Mouse (Mus musculus) megakaryocyte-erythroid progenitor cell, adult 5-6 weeks (primary cell): ENCODE results near the gene Fkbp5. TPM values are rescaled to one million over a fixed set of nuclear protein-coding genes. Genes with fewer than 3 reads are reported as not detected.

ENCODE experiments used
- ATAC-seq: replicated peaks from 2 replicates; pipeline ENCODE4 v1.8.0; 2016; ENCODE audit warnings: mild to moderate bottlenecking, inconsistent platforms; ENCODE audit not compliant: severe bottlenecking, poor library complexity, low FRiP score, low TSS enrichment
- total RNA-seq, 2 experiments: library from RNA; stranded (forward) in 1 of 2; stranded (reverse) in 1 of 2; fragments of 200-1000, 215-1000 nt in 1 of 2; fragments of >200 nt in 1 of 2; fragmentation: Nextera tagmentation in 1 of 2; gene quantifications; 2 replicates each; pipeline ENCODE4 v1.2.3; 2014 to 2017

The Fkbp5 gene
- total RNA-seq, 2 experiments from 2014 or later = 19.8 to 19.9 TPM

- ATAC-seq = no peak
These were observed 7.6 kb upstream of the Fkbp5 start for GRCm38 (mm10) chr17:28524831-28525430.

DNA sequence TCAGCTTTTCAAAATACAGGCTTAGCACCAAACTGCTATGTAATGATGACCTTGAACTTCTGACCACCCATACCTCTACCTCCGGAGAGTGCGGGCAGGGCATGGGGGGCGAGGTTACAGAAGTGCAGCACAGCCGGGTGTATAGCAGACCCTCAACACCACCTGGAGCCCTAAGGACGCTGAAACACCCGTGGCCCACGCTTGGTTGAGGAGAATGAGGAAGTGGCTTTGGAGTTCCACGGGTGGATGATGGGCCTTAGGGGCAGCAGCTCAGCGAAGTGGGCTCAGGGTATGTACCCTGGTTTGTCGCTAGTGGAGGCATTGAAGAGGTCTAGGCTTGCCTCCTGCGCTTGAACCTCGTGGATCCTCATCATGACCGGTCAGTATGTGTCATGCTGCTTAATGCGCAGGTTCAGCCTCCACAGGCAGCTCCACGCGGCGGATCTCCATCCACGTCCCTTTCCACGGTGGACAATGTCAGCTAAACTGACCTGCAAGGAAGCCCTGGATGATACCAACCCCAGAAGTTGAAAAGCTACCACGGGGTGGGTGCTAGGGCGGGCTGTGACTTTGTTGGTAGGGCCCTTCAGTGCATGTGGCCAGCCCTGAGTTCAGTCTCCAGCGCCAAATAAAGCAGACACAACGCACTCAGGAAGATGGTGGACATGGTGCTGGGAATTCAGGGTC is 6.8 kb upstream of the Fkbp5 start:
- no peak for ATAC-seq

GRCm38 (mm10) chr17:28523355-28524008 is 6.2 kb upstream of the Fkbp5 start:
- no peak for ATAC-seq

DNA sequence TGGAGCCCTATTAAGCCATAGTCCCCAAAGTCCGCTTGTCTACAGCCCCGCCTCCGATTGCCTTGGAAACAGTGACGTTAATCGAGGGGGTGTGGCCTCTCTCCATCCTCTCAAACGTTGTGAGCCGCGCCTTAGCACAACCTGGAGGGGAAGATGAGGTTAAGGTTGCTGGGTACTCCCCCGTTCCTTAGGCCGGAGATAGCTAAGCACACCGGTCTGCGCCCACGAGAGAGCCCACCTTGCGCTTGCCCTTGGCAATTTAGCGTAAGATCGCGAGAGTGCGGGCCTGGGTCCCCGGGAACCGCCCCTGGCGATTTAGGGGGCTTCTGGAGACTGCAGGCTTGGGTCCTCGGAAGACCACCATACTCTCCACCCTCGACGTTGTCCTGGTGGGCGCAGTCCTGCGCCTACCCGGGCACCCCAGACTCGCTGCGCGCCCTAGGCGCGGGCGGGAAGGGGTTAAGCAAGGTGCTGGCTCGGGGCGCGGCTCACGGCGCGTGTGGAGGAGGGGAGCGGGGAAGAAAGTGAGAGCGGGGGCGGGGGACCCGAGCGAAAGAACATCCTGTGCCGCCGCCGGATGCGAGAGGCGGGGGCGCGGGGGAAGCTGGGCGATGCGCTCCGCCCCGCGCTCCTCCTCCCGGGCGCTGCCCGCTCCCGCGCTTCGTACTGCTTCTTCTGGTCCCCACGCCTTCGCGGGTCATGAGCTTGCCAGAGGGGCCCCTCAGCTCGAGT is 5.5 kb upstream of the Fkbp5 start:
- peak; percentile 61 for ATAC-seq

- ATAC-seq = no peak
These were observed 4.6 kb upstream of the Fkbp5 start for GRCm38 (mm10) chr17:28521920-28522319.

DNA sequence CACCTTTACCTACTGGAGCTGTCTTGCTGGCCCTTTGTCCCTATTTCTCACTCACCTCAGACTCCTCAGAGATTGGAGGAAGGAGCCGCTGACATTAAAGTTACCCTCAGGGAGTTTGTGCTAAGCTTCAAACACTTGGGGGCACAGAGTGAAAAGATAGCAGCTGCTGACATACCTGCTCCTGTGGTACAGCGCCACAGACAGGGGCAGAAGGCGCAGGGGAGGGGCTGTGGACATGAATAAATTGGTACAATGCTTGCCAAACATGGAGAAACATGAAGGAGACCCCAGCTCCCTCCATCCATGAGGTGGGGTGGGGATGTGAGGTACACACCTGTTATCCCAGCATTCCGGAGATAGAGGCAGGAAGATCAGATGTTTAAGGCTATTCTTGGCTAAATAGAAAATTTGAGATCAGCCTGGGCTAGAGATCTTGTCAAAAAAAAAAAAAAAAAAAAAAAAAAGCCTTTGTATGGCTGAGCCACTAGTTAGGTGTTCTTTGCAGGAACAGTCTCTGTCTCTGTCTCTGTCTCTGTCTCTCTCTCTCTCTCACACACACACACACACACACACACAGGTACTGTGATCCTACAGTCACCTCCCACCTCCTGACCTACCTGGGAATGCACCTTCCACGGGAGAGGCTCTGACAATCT is 3.9 kb upstream of the Fkbp5 start:
- ATAC-seq = no peak

- no peak for ATAC-seq
These were observed 3.2 kb upstream of the Fkbp5 start for GRCm38 (mm10) chr17:28520561-28520960.

DNA sequence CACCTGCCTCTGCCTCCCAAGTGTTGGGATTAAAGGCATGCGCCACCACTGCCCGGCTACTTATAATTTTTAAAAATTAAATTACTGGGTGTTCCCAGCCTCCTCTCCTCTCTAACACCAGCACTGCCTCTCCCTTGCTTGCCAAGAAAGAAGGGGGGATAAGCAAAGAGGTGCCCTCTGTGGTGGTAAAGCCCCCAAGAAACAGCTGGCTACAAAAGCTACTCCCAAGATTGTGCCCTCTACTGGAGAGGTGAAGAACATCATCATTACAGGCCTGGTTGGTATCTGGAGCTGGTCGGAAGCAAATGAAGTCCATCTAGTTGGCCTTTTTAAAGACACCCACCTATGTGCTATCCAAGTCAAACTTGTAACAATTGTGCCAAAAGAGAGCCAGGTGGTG is 2.5 kb upstream of the Fkbp5 start:
- ATAC-seq = no peak

DNA sequence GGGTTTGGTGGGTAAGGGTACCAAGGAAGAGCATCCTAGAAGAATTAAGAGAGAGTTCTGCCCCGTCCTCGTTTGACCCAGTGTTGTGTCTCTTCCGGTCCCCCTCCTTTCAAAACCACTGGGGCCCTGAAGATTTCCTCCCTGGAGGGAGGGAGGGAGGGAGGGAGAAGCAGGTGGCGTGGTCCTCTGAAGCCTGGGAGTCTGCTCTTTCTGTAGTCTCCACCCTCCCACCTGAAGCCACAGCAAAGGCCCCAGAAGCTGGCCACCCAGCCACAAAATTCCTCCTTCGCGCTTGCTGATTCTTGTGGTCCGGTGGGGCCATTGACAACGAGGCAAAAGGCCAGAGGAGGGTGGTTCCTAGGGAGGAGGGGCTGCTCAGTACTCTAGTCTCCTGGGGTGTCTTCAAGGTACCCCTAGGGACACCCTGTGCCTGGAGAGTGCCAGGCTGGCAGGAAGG is 1.3 kb upstream of the Fkbp5 start:
- no peak for ATAC-seq

- peak; percentile 69 for ATAC-seq
These were observed 758 bp upstream of the Fkbp5 start for GRCm38 (mm10) chr17:28517956-28518614.

- ATAC-seq = no peak
These were observed 446 bp downstream of the Fkbp5 start for GRCm38 (mm10) chr17:28516881-28517280.

DNA sequence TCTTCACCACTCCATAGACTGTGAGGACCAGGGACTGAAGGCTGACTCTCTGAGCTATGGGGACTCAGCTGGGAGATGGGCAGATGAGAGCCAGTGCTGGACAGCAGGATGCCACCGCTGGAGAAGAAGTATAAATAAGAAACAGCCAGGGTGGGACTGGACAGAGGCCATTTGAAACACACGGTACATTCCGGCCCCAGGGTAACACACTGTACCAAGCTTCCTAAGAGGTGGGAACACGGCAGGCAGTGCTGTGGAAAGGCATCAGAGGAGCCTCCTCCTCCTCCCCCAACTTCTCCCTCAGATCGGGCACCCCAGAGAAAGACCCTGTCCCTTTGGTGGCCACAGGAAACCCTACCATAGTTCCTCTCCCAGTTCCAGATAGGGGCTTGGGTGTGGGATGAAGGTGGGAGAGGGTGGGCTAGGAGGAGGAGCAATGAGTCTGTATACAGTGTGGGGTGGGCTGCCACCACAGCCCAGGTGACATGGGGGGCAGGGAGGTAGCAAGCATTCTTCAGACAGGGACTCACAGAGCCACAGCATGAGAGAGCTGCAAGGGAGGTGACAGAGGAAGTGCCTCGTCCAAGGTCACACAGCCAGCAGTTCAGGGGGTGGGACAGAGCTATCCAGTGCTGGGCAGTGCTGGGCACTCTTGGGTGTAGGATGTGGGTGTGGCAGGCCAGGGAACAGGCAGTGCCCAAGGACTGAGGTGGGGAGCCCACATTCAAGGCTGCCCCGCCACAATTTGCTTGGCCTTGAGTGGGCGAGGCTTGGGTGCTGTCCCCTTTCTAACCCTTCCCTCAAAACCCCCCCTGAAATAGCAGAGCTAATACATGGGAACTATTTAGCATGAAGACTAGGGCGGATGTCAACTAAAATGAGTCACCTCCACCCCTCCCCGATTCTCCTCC is 1.6 kb downstream of the Fkbp5 start:
- ATAC-seq = no peak

GRCm38 (mm10) chr17:28514555-28514954 is 2.8 kb downstream of the Fkbp5 start:
- ATAC-seq = no peak

DNA sequence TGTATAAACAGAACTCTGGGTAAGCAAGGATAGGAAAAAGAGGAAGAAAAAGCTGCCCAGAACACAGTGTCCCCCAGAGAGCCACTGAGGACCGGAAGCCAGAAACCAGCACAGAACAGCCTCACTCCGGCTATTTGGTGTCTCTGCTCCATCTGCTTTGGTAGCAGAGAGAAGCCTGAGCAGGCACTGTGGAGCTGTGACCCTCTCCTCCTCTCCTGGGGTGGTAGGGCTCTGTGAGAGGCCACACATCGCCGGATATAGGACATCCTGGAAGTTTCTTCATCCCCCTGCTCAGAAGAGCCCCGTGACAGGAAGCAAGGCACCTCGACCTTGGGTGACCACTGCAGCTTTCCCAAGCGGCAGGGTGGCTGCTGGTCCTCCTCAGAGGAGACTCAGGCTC is 3.5 kb downstream of the Fkbp5 start:
- no peak for ATAC-seq

DNA sequence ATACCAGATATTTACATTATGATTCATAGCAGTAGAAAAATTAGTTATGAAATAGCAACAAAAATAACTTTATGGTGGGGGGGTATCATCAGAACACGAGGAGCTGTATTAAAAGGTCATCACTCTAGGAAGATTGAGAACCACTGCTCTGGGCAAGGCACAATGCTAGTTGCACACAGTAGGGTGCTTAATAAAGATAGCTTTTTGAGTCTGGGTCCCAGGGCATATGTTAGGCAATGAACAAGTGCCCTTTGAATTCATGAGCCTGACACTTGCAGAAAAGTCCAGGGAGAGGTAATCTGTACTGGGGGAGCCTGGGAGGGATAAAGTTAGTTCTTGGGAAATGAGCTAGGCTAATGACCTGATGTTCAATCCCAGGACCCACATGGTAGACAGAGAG is 4.0 kb downstream of the Fkbp5 start:
- ATAC-seq = no peak

DNA sequence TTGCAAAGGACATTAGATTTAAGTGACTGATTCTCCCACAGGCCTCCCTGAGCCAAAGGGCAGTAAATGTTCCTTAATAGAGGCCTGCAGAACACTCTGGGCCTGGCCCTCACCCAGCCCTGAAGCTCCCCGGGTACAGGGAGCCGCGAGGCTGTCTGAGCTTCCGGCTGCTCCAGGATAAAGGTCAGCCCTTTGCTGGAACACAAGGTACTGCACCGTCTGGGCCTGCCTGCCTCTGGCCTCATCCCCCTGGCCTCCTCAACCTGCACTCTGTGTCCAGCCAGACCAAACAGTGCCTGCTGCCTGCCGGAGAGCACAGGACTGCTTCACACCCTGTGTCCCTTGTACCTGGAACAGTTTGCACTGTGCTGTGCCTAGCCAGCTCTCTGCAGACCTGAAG is 4.6 kb downstream of the Fkbp5 start:
- no peak for ATAC-seq

DNA sequence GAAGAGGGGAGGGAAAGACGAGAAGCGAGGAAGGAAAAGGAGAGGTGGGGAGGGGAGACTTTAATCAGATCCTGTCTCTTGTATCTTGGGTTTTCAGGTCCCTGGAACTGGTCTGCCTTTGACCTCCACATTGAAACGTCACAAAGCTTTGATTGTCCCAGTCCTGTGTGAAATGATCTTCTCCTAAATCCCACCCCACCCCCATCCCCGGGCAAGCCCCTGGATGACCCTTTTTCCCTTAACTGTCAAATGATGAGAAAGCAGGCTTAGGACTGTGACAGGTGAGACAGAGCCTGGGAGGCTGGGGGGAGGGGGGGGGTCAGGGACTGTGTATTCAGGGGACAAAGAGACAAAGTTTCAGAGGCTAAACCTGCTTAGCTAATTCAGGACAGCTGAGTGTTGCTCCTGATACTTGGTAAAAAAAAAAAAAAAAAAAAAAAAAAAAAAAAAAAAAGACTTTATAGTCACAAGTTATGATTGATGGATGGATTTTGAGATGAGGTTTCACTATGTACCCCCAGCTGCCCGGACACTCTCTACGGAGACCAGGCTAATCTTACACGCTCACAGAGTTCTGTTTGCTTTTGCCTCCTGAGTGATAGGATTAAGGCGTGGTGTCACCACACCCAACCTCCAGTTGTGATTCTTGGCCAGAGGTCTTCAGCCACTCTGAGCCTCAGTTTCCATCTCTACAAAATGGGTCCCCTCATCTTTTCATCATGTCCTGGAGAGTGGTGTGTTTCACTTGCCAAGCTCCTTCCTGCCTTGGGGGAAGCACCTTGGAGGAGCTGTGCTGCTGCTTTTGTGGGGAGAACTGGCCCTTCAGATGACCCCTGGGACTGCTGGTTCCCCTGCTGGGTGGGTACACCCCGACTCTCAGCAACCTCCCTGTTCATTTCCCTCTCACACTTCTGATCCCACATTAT is 5.4 kb downstream of the Fkbp5 start:
- ATAC-seq = no peak
